Mouse (Mus musculus): ENCODE measurements around the gene Kif26a. TPM values are rescaled to one million over a fixed set of nuclear protein-coding genes. Genes with fewer than 3 reads are reported as not detected.

Kif26a gene
- polyA plus RNA-seq, 1 experiment from 2014 or later = not detected

Other genes with a start within 250 kb of the Kif26a start
- gene Ppp1r13b, start 238.1 kb upstream of the Kif26a start, polyA plus RNA-seq (2018) = 8.2 to 13.1 TPM (median 11.1 TPM) in 3 replicates
- gene Atp5mpl, start 179.2 kb upstream of the Kif26a start, polyA plus RNA-seq (2018) = 292 to 513 TPM (median 455 TPM) in 3 replicates
- not detected in 3 replicates for gene Tdrd9, start 174.6 kb upstream of the Kif26a start, polyA plus RNA-seq (2018)
- gene Rd3l, start 164.9 kb upstream of the Kif26a start, polyA plus RNA-seq (2018) = not detected in 3 replicates
- not detected in 3 replicates for gene Aspg, start 39.5 kb upstream of the Kif26a start, polyA plus RNA-seq (2018)

Data from macrophage (primary cell).